Mouse (Mus musculus) heart, adult 8-10 months (tissue): ENCODE measurements at regions not wholly inside any gene's neighbourhood (a gene's known extent, or its start where the extent isn't known, plus 50 kb on each side); places are given as distances from the start of the nearest gene placed in this dataset.

Source experiments
- DNase-seq: peaks from one replicate; pipeline ENCODE4 v3.0.0; 2022; ENCODE audit warnings: low spot score

DNA sequence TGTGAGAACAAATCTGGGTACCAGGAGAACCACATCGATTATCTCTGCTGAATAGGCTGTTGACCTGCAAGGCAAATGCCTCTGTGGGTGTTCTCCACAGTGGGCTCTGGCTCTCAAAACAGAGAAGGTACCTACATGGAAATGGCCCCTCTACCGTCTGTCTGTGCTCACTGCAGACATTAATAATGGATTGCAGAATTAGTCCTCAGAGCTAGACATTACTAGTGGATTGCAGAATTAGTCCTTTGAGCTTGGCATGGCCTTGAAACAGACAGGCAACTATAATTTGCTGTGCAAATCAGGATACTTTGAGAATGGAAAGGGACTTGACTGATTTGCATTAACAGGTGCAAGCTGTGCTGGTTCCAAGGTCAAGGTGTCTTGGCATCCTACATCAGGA, 77.3 kb upstream of the Gm26897 start:
- DNase-seq = no peak

DNA sequence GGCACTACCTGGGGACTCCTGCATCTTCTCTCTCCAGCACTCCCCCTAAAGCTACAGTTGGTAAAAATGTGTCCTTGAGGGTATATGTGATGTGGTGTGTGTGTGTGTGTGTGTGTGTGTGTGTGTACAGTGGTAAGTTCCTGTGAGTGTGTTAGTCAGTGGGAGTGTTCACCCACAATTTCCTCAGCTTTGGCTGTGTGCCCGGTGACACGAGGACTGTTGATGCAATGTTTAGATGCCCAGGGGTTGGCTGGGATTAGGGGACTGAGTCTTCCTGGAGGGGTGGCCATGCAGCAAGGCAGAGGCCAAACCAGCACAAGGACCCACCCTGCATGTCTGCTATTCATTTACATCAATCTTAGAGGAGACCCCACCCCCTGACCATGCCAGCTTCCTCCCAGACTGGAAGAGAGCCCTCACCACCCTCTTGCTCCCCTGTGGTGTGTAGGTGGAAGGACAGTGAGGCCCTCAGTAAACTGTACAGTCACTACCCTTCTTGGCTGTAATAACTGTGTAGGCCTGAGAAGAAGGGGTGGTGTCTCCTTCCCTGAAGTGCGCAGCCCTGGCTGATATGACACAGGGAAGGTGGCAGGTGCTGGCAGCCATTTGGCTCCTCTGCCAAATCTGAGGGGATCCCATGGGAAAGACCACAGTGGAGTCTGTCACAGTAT, 75.8 kb upstream of the Gm26897 start:
- no peak for DNase-seq

DNA sequence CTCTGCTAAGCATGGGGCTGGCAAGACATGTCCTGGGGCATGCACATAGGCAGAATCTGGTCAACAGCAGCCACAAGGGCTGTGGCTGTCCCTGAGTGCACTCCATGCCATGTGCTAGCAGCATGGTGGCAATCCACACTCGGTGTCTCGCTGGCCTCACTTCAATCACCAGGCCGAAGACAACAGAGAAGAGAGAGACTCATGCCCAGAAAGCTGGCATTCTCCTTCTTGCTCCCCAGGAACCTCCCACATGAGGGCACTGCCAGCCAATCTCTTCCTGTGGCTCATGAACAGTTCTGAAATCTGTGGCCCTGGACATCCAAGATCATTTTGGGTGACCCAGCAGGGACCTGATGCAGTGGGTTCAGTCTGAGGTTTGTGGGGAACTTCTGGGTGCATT, 74.5 kb upstream of the Gm26897 start:
- no peak for DNase-seq

DNA sequence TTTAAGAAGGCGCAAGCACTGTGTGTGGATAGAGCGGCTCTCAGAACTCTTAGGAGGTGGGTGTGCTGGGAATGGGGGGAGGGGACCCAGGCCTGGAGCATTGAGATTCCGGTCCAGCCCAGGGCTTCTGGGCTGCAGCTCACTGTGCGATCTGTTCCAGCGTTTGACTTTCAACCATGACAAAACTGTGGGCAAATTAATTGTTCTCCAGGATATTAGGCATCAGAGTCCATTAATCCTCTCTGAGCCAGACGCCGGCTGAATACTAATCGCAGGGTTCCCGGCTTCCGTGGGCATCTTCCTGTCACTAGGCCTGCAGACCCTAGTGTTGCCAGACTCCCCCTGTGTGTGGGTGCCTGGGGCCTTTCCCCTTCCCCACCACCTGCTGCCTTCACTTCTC, 73.3 kb upstream of the Gm26897 start:
- no peak for DNase-seq

DNA sequence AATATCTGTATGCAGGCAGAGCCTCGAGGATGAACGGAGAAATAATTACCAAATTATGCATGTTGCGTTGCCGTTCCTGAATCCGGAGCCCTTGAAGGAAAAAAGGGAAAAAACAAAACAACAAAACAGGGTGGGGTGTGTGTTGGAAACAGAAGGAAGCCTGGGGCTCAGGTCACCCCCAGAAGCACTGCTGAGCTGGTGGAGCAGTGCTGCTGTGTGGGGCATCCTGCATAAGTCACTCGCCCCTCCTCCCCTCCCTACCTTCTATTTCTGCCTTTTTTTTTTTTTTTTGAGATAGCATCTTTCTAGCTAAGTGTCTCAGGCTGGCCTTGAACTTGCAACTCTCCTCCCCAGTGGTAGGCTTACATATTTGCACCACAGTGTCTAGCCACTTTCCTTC, 72.8 kb upstream of the Gm26897 start:
- no peak for DNase-seq

DNA sequence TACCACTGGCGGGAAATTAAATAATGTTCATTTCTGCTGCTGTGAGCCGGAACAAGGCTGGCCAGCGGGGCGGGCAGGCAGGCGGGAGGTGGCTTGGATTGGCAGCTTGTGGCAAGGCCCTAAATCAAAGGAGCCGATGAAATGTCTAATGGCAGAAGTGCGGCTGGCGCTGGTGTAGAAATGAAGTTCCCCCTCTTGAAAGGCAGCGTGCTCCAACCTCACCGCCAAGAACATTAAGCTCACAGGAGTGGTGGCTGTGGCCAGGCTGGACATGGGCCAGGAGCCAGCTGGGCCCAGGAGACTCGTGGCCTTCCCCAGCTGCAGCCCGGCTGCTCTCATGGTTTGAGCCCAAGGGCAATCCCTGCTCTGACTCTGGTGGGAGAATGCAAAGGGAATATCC, 71.8 kb upstream of the Gm26897 start:
- DNase-seq = peak; percentile 35

DNA sequence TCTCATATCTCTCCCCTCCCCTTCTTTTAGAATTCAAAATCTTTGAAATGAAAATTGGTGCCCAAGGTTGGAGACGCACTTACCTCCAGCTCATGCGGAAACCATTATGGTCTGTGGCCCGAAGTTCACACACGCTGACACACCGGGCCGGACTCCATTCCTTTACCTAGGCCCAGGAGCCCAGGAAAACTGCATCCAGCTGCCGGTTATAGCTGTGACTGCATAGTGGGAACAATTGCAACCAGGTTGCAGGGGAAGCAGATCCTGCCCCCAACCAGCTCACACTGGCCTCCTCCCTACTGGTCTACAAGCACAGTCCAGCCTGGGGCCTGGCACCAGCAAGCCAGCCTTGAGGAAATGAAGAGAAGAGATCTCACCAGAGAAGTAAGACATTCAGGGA, 69.9 kb upstream of the Gm26897 start:
- DNase-seq = no peak

DNA sequence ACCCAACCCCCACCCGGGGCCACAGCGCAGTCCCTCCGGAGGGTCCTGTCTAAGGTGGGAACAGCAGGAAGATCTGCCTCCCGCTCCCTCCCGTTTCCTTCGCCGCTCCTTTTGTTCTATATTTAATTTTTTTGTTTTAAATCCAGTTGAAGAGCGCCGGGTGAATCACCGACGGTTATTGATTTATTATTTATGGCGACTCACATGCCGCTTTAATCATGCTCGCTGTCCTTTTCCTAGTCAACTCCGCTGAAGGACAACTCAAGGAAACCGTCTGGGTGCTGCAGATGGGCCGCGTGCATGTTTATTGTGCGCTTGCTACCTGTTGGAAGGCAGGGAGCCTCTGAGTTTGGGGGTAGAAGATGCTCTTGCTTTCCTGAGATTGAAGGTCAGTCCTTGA, 68.3 kb upstream of the Gm26897 start:
- DNase-seq = no peak

DNA sequence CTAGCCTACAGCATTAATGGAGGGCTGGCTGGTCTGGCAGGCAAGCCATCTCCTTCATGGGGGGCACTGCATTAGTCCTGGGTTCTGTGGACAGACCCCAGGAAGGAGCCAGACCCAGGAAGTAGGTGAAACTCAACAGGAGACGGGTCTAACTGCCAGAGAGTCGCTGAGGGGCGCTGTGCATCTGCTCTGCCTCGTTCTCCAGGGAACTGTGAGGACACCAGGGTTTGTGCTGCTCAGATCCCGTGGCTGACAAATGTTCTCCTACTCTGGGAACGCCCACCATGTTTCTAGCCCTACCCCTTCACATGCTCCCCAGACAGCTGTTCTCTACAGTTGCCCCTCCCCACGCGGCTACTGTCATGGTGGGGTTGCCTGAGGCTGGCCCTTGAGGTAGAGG, 67.7 kb upstream of the Gm26897 start:
- DNase-seq = no peak

DNA sequence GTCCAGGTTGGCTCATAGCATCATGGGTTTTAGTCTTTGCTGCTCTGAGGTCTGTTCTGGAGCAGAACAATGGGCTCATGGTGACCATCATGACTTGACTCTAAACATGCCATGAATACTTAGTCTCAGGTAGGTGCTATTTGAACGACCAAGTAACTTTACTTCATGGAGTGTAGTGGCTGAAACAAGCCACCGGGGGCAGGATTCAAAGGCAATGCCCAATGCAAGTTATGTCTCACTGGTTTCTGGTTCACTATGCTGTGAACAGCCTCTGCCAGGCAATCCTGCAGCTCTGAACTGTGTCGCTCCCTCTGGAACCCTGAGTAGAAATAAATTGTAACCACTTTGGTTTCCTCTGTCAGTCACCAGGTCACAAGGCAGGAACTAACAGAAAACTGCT, 65.8 kb upstream of the Gm26897 start:
- DNase-seq = no peak

DNA sequence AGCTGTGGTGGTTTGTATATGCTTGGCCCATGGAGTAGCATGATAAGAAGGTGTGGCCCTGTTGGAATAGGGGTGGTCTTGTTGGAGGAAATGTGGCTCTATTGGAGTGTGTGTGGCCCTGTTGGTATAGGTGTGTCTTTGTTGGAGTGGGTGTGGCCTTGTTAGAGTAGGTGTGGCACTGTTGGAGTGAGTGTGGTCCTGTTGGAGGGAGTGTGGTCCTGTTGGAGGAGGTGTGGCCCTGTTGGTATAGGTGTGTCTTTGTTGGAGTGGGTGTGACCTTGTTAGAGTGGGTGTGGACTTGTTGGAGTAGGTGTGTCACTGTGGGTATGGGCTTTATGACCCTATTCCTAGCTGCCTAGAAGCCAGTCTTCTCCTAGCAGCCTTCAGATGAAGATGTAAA, 64.6 kb upstream of the Gm26897 start:
- DNase-seq = no peak

DNA sequence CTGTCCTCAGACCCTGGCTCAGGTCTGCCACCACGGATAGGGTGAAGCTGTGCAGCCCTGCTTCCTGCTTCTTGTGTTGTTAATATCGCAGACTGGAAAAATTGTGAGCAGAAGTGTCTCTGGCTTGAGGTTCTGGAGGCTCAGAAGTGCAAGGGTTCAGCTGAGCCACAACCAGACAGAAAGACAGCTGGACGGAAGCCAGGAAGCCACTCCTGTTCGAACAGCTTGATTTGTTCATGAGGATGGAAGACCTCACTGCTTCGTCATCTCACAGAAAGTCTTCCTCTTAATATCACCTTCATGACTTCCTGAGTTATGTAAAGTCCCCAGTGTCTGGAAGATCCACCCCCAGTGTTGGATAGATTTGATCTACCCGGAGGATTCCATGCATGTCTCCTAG, 62.0 kb upstream of the Gm26897 start:
- no peak for DNase-seq

DNA sequence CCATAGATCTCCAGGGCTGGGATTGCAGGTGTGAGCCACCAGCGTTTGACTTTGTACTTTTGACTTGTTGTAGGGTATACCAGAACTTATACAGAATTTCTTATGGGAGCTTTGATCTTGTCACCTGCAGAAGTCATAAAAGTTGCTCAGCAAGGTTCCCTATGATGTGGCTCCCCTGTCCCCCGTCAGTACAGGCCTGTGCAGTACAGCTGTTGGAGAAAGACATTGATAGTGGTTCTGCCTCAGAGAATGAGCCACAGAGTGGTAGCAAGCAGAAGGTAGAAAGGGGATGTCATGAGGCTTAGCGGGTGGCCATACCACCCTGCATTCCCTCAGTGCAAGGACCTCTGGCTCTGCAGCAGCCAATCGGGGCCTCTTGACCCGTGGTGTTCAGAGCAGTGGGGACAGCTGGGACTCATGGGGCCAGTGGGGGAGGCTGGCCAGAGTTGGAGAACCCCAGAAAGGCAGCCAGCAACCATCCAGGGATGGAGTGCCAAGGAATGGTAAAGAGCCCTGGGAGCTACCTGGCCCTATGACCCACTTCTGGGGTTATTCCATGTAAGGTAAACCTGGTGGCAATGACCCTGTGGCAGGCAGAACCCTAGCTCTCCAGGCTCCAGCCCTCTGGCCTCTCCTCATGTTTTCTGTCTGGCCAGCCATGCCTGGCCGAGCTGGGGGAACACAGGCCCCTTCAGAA, 58.6 kb upstream of the Gm26897 start:
- DNase-seq = no peak

DNA sequence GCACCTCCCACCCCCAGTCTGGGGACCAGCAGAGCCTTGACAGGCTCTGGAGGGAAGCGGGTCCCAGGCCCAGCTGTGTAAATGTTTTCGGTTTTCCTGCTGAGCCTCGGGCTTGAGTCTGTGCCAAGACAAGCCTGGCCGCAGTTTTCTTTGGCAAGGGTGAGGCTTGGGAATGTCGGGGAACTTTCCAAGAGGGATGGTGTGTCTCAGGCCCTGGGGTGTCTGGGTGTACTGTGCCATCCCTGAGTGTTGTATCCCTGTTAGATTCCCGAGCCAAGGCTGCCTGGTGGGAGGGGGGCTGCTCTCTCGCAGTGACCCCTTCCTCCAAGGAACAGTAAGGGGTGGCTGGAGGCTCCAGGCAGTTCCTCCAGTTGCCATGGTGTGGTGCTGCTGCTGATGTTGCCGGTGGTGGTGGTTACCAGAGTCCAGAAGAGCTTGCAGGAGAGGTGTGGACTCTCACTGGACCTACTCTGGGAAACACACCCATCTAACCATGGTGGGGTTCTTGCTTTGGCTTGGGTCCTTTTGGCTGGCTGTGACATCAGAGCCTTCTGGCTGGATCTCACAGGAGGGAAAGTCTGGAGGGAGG, 58.0 kb upstream of the Gm26897 start:
- DNase-seq = peak; percentile 90

DNA sequence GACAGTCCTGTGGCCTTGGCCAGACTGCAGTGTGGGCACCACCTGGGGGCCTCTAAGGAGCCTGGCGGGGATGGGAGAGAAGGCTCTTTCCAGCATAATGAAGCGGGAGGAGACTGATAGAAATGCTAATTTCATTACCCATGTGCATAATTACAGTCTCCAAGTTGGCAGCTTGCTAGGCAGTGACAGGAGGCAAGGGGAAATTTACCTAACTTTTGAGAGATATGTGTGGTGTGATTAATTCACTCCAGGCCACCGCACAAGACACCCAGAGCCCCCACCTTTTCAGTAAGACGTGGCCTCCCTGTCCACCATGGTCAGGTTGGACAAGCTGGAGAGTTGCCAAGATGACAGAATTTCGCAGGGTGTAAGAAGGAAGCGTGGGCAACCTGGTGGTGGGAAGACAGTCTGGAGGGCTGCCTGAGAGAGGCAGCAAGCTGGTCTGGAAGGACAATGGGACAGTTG, 55.8 kb upstream of the Gm26897 start:
- no peak for DNase-seq

DNA sequence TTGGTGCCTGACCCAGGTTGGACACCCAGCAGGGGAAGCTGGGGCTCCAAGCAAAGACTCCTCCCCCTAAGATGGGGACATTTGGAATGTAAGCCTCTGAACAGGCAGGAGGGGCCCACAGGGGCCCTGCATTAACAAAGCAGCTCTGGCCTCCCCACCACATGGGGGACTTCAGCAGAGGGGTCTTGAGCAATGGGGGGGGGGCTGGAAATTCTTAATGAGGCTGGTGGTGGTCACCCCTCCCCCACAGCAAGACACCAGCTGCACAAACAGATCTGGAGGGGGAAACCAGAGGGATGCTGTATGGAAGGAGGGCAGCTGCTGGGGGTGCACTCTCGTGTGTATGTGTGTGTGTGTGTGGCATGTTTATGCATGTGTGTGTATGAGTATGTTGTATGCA, 55.2 kb upstream of the Gm26897 start:
- DNase-seq = no peak

DNA sequence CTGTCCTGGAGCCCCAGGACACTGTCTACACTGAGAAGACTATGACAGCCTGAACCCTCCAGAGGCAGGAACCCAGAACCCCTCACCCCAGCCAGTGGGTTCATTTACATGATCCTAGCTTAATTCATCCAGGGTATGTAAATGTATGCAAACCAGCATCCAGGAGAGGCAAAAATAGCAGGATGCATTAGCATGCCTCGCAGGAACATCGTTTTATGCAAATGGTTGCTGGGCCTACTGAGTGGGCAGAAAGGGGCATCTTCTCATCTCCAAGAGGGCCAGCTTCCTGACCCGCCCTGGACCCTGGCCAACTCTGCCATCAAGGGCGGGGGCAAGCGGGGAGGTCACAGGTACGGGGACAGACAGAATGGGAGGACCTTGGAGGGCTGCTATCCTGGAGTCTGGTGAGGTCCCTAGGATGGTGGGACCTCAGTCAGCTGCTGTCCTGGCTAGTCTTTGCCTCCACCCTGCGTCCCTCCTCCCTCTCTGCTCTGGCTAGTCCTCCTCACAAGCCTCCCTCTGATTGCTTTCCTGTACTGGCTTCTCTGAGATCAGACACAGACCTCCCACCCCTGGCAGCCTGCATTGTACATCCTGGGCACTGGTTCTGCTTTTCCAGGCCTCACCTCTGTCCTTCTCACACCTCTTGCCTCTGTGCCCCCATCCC, 52.2 kb upstream of the Gm26897 start:
- no peak for DNase-seq

DNA sequence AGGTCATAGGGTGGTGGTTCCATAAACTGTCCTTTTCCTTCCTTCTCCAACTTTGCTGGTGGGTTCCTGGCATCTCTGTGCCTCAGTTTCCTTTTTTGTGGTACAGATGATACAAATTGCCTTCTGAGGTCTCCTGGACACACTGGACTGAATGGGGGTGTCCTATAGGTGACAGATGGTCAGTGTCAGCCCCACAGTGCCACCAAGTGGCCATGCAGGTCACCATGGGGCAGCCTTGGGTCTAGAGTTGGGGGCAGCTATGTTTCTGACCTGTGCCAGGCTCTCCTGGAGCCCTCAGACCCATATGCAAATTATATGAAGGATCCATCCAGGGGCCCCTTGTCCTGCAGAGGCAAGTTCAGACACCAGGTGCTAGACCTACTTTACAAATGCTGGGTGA, 50.8 kb upstream of the Gm26897 start:
- DNase-seq = peak; percentile 49
